ENCODE assay signal across 13 mouse cellular contexts in the genomic region with DNA sequence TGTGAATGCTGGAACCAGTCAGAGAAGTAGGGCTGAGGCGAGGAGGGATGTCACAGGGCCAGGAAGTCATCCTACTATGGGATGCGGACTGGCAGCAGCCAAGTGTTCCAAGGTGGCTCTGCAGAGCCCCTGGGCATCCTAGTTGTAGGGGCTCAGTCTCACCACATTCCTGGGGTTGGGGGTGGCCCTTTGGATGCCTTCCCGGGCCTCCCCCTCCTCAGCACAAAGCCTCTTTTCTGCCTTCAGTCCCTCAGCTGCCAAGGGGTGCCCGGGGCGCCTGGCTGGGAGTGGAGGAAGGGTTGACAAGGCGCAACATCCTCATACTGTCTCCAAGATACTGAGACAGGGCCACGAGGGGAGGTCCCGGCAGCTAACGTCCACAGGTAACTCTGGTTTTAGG. TPM values are rescaled to one million over a fixed set of nuclear protein-coding genes. Genes with fewer than 3 reads are reported as not detected.
DNase-seq lines count a peak whose midpoint lies in the region; ATAC-seq lines count a peak whose summit lies in the region.
"Had no signal": no experiment of that assay in that cellular context is flagged by ENCODE, and none has a peak within 500 bp of the region (broad histone marks: within the 10 kb centered on the region; RNA-seq: fewer than 3 reads in every experiment).

No protein-coding gene starts in this region.

- no peak overlapping the region for H3K4me3 ChIP-seq in hindbrain, embryonic 15.5 days
- no peak overlapping the region for H3K4me3 ChIP-seq in hindbrain, embryonic 12.5 days
- H3K4me3 ChIP-seq in midbrain, embryonic 10.5 days, result peak overlapping the region; percentile 32; the same call in 1 of the 2 replicates
- no peak overlapping the region for H3K4me3 ChIP-seq in midbrain, embryonic 13.5 days (replicated peaks)
- no peak overlapping the region for H3K4me3 ChIP-seq in embryonic facial prominence, embryonic 15.5 days (replicated peaks)
- no peak overlapping the region for H3K4me3 ChIP-seq in stomach, embryonic 15.5 days (replicated peaks)
- H3K4me3 ChIP-seq: layer of hippocampus, adult 2 months; limb, embryonic 10.5 days; midbrain, embryonic 12.5 days had no signal

- H3K27ac ChIP-seq in hindbrain, embryonic 15.5 days (replicated peaks), result no peak overlapping the region
- H3K27ac ChIP-seq in hindbrain, embryonic 12.5 days, result no peak overlapping the region
- H3K27ac ChIP-seq in midbrain, embryonic 10.5 days (replicated peaks), result peak overlapping the region; percentile 89
- H3K27ac ChIP-seq in midbrain, embryonic 13.5 days, result no peak overlapping the region
- H3K27ac ChIP-seq in embryonic facial prominence, embryonic 15.5 days (replicated peaks), result no peak overlapping the region
- H3K27ac ChIP-seq in stomach, embryonic 15.5 days, result no peak overlapping the region
- H3K27ac ChIP-seq: limb, embryonic 10.5 days; midbrain, embryonic 12.5 days had no signal

- 0 out of 2 replicates have a peak overlapping the region, but pooled peaks have one; percentile 1 for H3K4me2 ChIP-seq in hindbrain, embryonic 15.5 days
- H3K4me2 ChIP-seq in hindbrain, embryonic 12.5 days (replicated peaks), result no peak overlapping the region
- no peak overlapping the region for H3K4me2 ChIP-seq in midbrain, embryonic 13.5 days (replicated peaks)
- peak overlapping the region; percentile 92; the same call in 1 of the 2 replicates for H3K4me2 ChIP-seq in embryonic facial prominence, embryonic 15.5 days (replicated peaks)
- peak overlapping the region; percentile 24; the same call in 1 of the 2 replicates for H3K4me2 ChIP-seq in stomach, embryonic 15.5 days
- H3K4me2 ChIP-seq: midbrain, embryonic 12.5 days had no signal

- no peak overlapping the region for H3K9ac ChIP-seq in hindbrain, embryonic 15.5 days
- no peak overlapping the region for H3K9ac ChIP-seq in hindbrain, embryonic 12.5 days
- H3K9ac ChIP-seq in midbrain, embryonic 13.5 days (replicated peaks), result no peak overlapping the region
- H3K9ac ChIP-seq in embryonic facial prominence, embryonic 15.5 days, result no peak overlapping the region
- no peak overlapping the region for H3K9ac ChIP-seq in stomach, embryonic 15.5 days
- H3K9ac ChIP-seq: lung, embryonic 14.5 days; midbrain, embryonic 12.5 days had no signal

- no peak for DNase-seq in midbrain, embryonic 10.5 days (ENCODE audit: low spot score)
- DNase-seq in right cerebral cortex, postnatal 36 days (ENCODE audit: low spot score in 2 of 2), result no peak
- DNase-seq in lung, postnatal 25 days (ENCODE audit: low spot score), result no peak
- DNase-seq: adrenal gland, adult 2 months had no signal

- no peaks in the 10 kb centered on the region for H3K9me3 ChIP-seq in hindbrain, embryonic 15.5 days
- no peaks in the 10 kb centered on the region for H3K9me3 ChIP-seq in hindbrain, embryonic 12.5 days (replicated peaks)
- no peaks in the 10 kb centered on the region for H3K9me3 ChIP-seq in midbrain, embryonic 10.5 days (replicated peaks)
- no peaks in the 10 kb centered on the region for H3K9me3 ChIP-seq in midbrain, embryonic 13.5 days
- no peaks in the 10 kb centered on the region for H3K9me3 ChIP-seq in embryonic facial prominence, embryonic 15.5 days (replicated peaks)
- no peaks in the 10 kb centered on the region for H3K9me3 ChIP-seq in stomach, embryonic 15.5 days
- H3K9me3 ChIP-seq: limb, embryonic 10.5 days; midbrain, embryonic 12.5 days had no signal

- no peaks in the 10 kb centered on the region for H3K36me3 ChIP-seq in hindbrain, embryonic 15.5 days
- no peaks in the 10 kb centered on the region for H3K36me3 ChIP-seq in hindbrain, embryonic 12.5 days
- no peaks in the 10 kb centered on the region for H3K36me3 ChIP-seq in midbrain, embryonic 10.5 days
- H3K36me3 ChIP-seq in midbrain, embryonic 13.5 days, result no peaks in the 10 kb centered on the region
- H3K36me3 ChIP-seq in embryonic facial prominence, embryonic 15.5 days, result no peaks in the 10 kb centered on the region
- no peaks in the 10 kb centered on the region for H3K36me3 ChIP-seq in stomach, embryonic 15.5 days
- H3K36me3 ChIP-seq: limb, embryonic 10.5 days; midbrain, embryonic 12.5 days had no signal

- H3K4me1 ChIP-seq in hindbrain, embryonic 15.5 days (replicated peaks), result peaks cover 33% of the 10 kb centered on the region
- peaks cover 44% of the 10 kb centered on the region for H3K4me1 ChIP-seq in hindbrain, embryonic 12.5 days
- peaks cover 64% of the 10 kb centered on the region for H3K4me1 ChIP-seq in midbrain, embryonic 10.5 days
- H3K4me1 ChIP-seq in midbrain, embryonic 13.5 days (replicated peaks), result peaks cover 32% of the 10 kb centered on the region
- peaks cover 42% of the 10 kb centered on the region for H3K4me1 ChIP-seq in embryonic facial prominence, embryonic 15.5 days
- peaks cover 31% of the 10 kb centered on the region for H3K4me1 ChIP-seq in stomach, embryonic 15.5 days

- ATAC-seq in hindbrain, embryonic 15.5 days (ENCODE audit: low FRiP score, low read depth), result no peak
- ATAC-seq in hindbrain, embryonic 12.5 days (ENCODE audit: low FRiP score), result no peak
- ATAC-seq in midbrain, embryonic 13.5 days, result no peak
- ATAC-seq in embryonic facial prominence, embryonic 15.5 days (ENCODE audit: insufficient number of reproducible peaks, low FRiP score, low TSS enrichment, low read depth), result no peak
- no peak for ATAC-seq in stomach, embryonic 15.5 days (ENCODE audit: insufficient read depth, low FRiP score, low read depth)

- H3K27me3 ChIP-seq in hindbrain, embryonic 15.5 days, result no peaks in the 10 kb centered on the region; the same call in 1 of the 2 replicates
- H3K27me3 ChIP-seq in hindbrain, embryonic 12.5 days, result peaks cover 19% of the 10 kb centered on the region
- H3K27me3 ChIP-seq in midbrain, embryonic 10.5 days (ENCODE audit: low read depth, poor library complexity, severe bottlenecking), result peaks cover 47% of the 10 kb centered on the region
- H3K27me3 ChIP-seq in midbrain, embryonic 13.5 days, result peaks cover 20% of the 10 kb centered on the region; the same call in 1 of the 2 replicates
- H3K27me3 ChIP-seq in embryonic facial prominence, embryonic 15.5 days, result no peaks in the 10 kb centered on the region
- no peaks in the 10 kb centered on the region for H3K27me3 ChIP-seq in stomach, embryonic 15.5 days (replicated peaks)

- WGBS in hindbrain, embryonic 15.5 days, result 55% methylated on average over 9 of the region's 9 CpGs
- WGBS in hindbrain, embryonic 12.5 days, result 61% methylated on average over 9 of the region's 9 CpGs
- 71% methylated on average over 9 of the region's 9 CpGs for WGBS in midbrain, embryonic 10.5 days
- 73% methylated on average over 9 of the region's 9 CpGs for WGBS in midbrain, embryonic 13.5 days
- whole genome bisulfite sequencing in embryonic facial prominence, embryonic 15.5 days, result 53% methylated on average over 9 of the region's 9 CpGs
- 75% methylated on average over 9 of the region's 9 CpGs for WGBS in stomach, embryonic 15.5 days

RNA-seq across cellular contexts. Expression of a gene that starts 2.1 kb away (rescaled TPM):
- 16.0 and 17.1 TPM in 2 replicates for polyA plus RNA-seq in hindbrain, embryonic 15.5 days (2015; fragmentation: Nextera tagmentation; extraction: Ambion mirVana)
- polyA plus RNA-seq in hindbrain, embryonic 12.5 days (2016; fragmentation: Nextera tagmentation; extraction: Ambion mirVana), result 17.7 and 21.9 TPM in 2 replicates
- polyA plus RNA-seq in midbrain, embryonic 10.5 days (2016; fragmentation: Nextera tagmentation; extraction: Ambion mirVana), result 21.9 and 28.2 TPM in 2 replicates
- 5.6 and 6.7 TPM in 2 replicates for polyA plus RNA-seq in midbrain, embryonic 13.5 days (2015; fragmentation: Nextera tagmentation; extraction: Ambion mirVana)
- polyA plus RNA-seq in embryonic facial prominence, embryonic 15.5 days (2015; fragmentation: Nextera tagmentation; extraction: Ambion mirVana), result 64.0 and 67.1 TPM in 2 replicates
- polyA plus RNA-seq in stomach, embryonic 15.5 days (2015; fragmentation: Nextera tagmentation; extraction: Ambion mirVana), result 64.2 and 77.2 TPM in 2 replicates

RNA-seq across cellular contexts. Expression of a gene that starts 50.9 kb away (rescaled TPM):
- 564 and 566 TPM in 2 replicates for polyA plus RNA-seq in hindbrain, embryonic 15.5 days (2015; fragmentation: Nextera tagmentation; extraction: Ambion mirVana)
- polyA plus RNA-seq in hindbrain, embryonic 12.5 days (2016; fragmentation: Nextera tagmentation; extraction: Ambion mirVana), result 823 and 828 TPM in 2 replicates
- 903 and 985 TPM in 2 replicates for polyA plus RNA-seq in midbrain, embryonic 10.5 days (2016; fragmentation: Nextera tagmentation; extraction: Ambion mirVana)
- polyA plus RNA-seq in midbrain, embryonic 13.5 days (2015; fragmentation: Nextera tagmentation; extraction: Ambion mirVana), result 724 and 776 TPM in 2 replicates
- polyA plus RNA-seq in embryonic facial prominence, embryonic 15.5 days (2015; fragmentation: Nextera tagmentation; extraction: Ambion mirVana), result 691 and 729 TPM in 2 replicates
- polyA plus RNA-seq in stomach, embryonic 15.5 days (2015; fragmentation: Nextera tagmentation; extraction: Ambion mirVana), result 605 and 630 TPM in 2 replicates

RNA-seq across cellular contexts. Expression of a gene that starts 51.2 kb away (rescaled TPM):
- polyA plus RNA-seq in hindbrain, embryonic 15.5 days (2015; fragmentation: Nextera tagmentation; extraction: Ambion mirVana), result 44.3 and 44.4 TPM in 2 replicates
- polyA plus RNA-seq in hindbrain, embryonic 12.5 days (2016; fragmentation: Nextera tagmentation; extraction: Ambion mirVana), result 27.0 and 28.9 TPM in 2 replicates
- 33.0 and 33.6 TPM in 2 replicates for polyA plus RNA-seq in midbrain, embryonic 10.5 days (2016; fragmentation: Nextera tagmentation; extraction: Ambion mirVana)
- polyA plus RNA-seq in midbrain, embryonic 13.5 days (2015; fragmentation: Nextera tagmentation; extraction: Ambion mirVana), result 32.8 and 33.1 TPM in 2 replicates
- polyA plus RNA-seq in embryonic facial prominence, embryonic 15.5 days (2015; fragmentation: Nextera tagmentation; extraction: Ambion mirVana), result 28.8 and 29.4 TPM in 2 replicates
- 27.0 and 28.4 TPM in 2 replicates for polyA plus RNA-seq in stomach, embryonic 15.5 days (2015; fragmentation: Nextera tagmentation; extraction: Ambion mirVana)

Comparison
In these comparisons a context has a peak if more than half of its experiments do, and no peak if none do; other contexts are left out.
1. H3K4me2 ChIP-seq: peak in hindbrain, embryonic 15.5 days (single experiment), embryonic facial prominence, embryonic 15.5 days (single experiment) and stomach, embryonic 15.5 days (single experiment); none in hindbrain, embryonic 12.5 days (single experiment) and midbrain, embryonic 13.5 days (single experiment).